Mouse (Mus musculus) limb, embryonic 13.5 days (tissue): ENCODE results near the gene Fbxl7. TPM values are rescaled to one million over a fixed set of nuclear protein-coding genes. Genes with fewer than 3 reads are reported as not detected.
A peak's percentile ranks its signal among the peaks of the same experiment; 100 is the strongest.

Experiments used
- ATAC-seq: fragments of 200-750 bp; cut with Nextera tagmentation; 2 replicates; pipeline ENCODE4 v1.8.0; 2017; ENCODE audit warnings: low read depth, moderate number of reproducible peaks, moderate TSS enrichment; ENCODE audit not compliant: low FRiP score
- H3K27ac ChIP-seq: fragments of 300-500 bp; sonication (generic); 2 replicates; pipeline ENCODE4 v1.5.1; 2015; ENCODE audit warnings: inconsistent platforms, mild to moderate bottlenecking, moderate library complexity
- H3K27me3 ChIP-seq: fragments of 300-500 bp; sonication (generic); 2 replicates; pipeline ENCODE4 v1.6.1; 2015; ENCODE audit warnings: mild to moderate bottlenecking, inconsistent platforms
- H3K36me3 ChIP-seq: fragments of 300-500 bp; sonication (generic); 2 replicates; pipeline ENCODE4 v1.6.1; 2015; ENCODE audit warnings: inconsistent platforms, mild to moderate bottlenecking, moderate library complexity
- H3K4me1 ChIP-seq: fragments of 300-500 bp; sonication (generic); 2 replicates; pipeline ENCODE4 v1.6.1; 2015; ENCODE audit warnings: inconsistent platforms
- H3K4me2 ChIP-seq: fragments of 300-500 bp; sonication (generic); replicated peaks from 2 replicates; pipeline ENCODE4 v1.6.1; 2015; ENCODE audit warnings: inconsistent platforms, mild to moderate bottlenecking, moderate library complexity
- H3K4me3 ChIP-seq: fragments of 300-500 bp; sonication (generic); 2 replicates; pipeline ENCODE4 v1.5.1; 2015; ENCODE audit warnings: moderate library complexity, mild to moderate bottlenecking, inconsistent platforms
- H3K9ac ChIP-seq: fragments of 300-500 bp; sonication (generic); 2 replicates; pipeline ENCODE4 v1.6.1; 2015; ENCODE audit warnings: mild to moderate bottlenecking, inconsistent platforms
- H3K9me3 ChIP-seq: fragments of 300-500 bp; sonication (generic); 2 replicates; pipeline ENCODE4 v1.6.1; 2016; ENCODE audit warnings: inconsistent platforms
- WGBS: fragments of 180-500 bp; shearing (Covaris S2); methylation state at CpG from one replicate; pipeline ENCODE4 v1.1.7; 2015; 5-methylcytosine and 5-hydroxymethylcytosine counted together
- polyA plus RNA-seq: library from polyadenylated mRNA; unstranded; fragments of >200 nt; fragmentation: Nextera tagmentation; extraction: Ambion mirVana; gene quantifications from 2 replicates; pipeline ENCODE4 v1.2.1, GENCODE M21; 2015

The Fbxl7 gene
- polyA plus RNA-seq, 1 experiment from 2014 or later: 20.7 TPM

DNA sequence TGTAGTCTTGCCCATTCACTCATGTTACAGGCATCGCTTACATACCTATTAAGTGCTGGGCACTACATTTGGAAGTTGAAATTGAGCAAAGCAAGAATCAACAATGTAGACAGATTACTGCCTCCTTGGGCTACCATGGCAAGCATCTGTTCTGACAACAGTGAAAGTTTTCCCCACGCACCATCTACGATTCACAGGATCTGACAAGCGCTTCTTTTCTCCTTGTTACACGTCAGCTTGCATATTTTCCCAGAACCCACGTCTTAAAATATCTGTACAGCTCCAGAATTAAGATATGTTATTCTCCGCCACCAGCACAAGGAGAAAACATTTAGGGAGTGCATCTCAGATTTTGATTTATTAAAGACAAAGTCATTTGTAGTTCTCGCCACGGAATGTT, 213.1 kb downstream of the Fbxl7 start:
- H3K27me3 ChIP-seq: no peaks in the 10 kb centered on the region
- no peak for ATAC-seq
- H3K9ac ChIP-seq: no peak overlapping the region
- no peak overlapping the region for H3K4me3 ChIP-seq
- H3K9me3 ChIP-seq: no peaks in the 10 kb centered on the region
- no peaks in the 10 kb centered on the region for H3K4me1 ChIP-seq
- no peak overlapping the region for H3K4me2 ChIP-seq
- H3K27ac ChIP-seq: no peak overlapping the region
- no peaks in the 10 kb centered on the region for H3K36me3 ChIP-seq
- 87% methylated on average over 9 of the region's 9 CpGs for WGBS

DNA sequence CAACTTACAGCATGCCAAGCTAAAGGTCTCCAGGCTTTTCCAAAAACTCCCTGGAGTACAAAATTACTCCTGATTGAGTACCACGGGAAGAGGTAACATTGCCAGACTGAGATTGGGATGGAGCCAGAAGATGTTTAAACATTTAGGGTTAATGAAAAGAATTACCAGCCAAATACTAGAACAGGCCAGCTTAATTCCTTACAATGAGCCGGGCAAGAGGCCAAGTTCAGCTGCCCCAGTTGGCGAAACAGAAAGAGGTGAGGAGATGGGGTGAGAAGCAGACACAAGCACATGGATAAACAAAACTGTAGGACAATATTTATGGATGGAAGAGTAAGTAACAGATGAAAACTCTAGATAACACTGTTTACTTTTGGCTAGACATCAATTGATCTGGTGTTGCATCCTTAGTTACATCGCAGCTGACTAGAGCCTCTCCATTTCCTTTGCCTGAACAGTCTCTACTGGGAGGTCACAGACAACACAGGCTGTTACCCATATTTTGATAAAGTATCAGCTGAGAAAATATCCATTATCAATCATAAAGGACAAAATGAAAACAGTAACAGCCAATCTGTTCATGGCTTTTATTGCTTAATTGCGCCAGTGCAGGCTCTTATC, 222.0 kb downstream of the Fbxl7 start:
- WGBS: 77% methylated on average over 5 of the region's 5 CpGs
- Histone ChIP-seq H3K27me3 (no peaks in the 10 kb centered on the region), H3K9me3 (no peaks in the 10 kb centered on the region), H3K4me2 (no peak overlapping the region), H3K27ac (no peak overlapping the region), H3K36me3 (no peaks in the 10 kb centered on the region), H3K4me3 (no peak overlapping the region), H3K9ac (no peak overlapping the region), H3K4me1 (no peaks in the 10 kb centered on the region)
- no peak for ATAC-seq

DNA sequence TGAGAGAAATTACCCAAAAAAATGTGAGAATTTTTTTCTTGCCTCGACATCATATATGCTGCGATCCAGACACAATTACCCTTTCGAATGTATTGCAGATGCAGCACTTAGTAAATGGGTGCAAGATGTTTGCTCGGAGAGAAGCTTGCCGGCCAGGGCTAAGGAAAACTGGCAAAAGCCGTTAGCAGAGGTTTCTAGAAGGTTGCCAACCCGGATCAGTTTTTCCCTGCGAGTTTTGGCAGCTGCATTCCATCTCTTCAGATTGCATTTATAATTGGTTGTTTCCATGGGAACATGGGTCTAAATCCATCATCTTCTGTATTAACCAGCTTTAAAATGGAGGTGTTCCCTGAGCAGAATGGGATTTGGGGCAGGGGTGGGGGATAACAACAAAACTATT, 240.4 kb downstream of the Fbxl7 start:
- Histone ChIP-seq H3K36me3 (no peaks in the 10 kb centered on the region), H3K9me3 (no peaks in the 10 kb centered on the region), H3K4me2 (no peak overlapping the region), H3K9ac (no peak overlapping the region), H3K4me3 (no peak overlapping the region), H3K27ac (no peak overlapping the region), H3K4me1 (peaks cover 10% of the 10 kb centered on the region; the same call in 1 of the 2 replicates), H3K27me3 (no peaks in the 10 kb centered on the region)
- whole genome bisulfite sequencing: 47% methylated on average over 8 of the region's 8 CpGs
- ATAC-seq: peak; percentile 66; the same call in 1 of the 2 replicates

DNA sequence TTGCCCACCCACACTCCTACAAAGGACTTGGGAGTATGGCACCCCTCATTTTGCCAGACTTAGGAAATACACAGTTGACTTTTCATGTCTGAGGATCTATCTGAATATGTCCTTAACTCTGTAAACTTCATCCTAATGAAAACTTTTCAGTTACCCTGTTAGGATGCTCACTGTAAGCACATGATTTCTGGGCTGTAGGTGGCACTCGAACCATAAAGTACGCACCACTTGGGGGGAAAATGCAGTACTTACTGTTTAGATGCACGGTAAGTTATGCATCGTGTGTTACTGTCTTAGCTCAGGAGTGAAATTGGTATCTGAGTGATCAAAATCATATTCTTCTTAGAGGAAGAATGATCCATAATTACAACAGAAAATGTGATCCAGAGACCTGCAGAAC, 252.8 kb downstream of the Fbxl7 start:
- Histone ChIP-seq H3K27ac (no peak overlapping the region), H3K4me3 (no peak overlapping the region), H3K9ac (no peak overlapping the region), H3K9me3 (no peaks in the 10 kb centered on the region), H3K4me1 (no peaks in the 10 kb centered on the region), H3K27me3 (no peaks in the 10 kb centered on the region), H3K36me3 (no peaks in the 10 kb centered on the region), H3K4me2 (no peak overlapping the region)
- 87% methylated on average over 4 of the region's 4 CpGs for WGBS
- ATAC-seq: no peak

DNA sequence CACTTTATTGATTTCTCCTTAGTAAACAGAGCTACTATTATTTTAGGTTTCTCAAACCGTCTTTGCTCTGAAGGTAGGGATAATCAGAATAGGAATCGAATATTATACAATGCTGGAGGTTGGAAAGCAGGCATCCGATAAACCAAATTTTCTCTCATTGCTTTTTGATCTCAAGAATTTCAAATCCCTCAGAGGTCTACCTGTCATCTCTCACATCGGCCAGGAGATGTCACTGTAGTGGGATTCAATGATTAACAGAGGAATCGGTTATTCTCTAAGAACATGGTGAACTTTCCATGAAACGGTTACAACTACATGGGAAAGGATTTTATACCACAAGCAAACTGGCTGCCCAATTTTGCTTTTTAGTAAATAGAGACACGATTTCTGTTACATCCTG, 255.7 kb downstream of the Fbxl7 start:
- ATAC-seq: no peak
- Histone ChIP-seq H3K9ac (no peak overlapping the region), H3K27me3 (no peaks in the 10 kb centered on the region), H3K4me3 (no peak overlapping the region), H3K4me1 (no peaks in the 10 kb centered on the region), H3K9me3 (no peaks in the 10 kb centered on the region), H3K27ac (no peak overlapping the region), H3K36me3 (no peaks in the 10 kb centered on the region), H3K4me2 (no peak overlapping the region)
- 67% methylated on average over 7 of the region's 7 CpGs for WGBS

DNA sequence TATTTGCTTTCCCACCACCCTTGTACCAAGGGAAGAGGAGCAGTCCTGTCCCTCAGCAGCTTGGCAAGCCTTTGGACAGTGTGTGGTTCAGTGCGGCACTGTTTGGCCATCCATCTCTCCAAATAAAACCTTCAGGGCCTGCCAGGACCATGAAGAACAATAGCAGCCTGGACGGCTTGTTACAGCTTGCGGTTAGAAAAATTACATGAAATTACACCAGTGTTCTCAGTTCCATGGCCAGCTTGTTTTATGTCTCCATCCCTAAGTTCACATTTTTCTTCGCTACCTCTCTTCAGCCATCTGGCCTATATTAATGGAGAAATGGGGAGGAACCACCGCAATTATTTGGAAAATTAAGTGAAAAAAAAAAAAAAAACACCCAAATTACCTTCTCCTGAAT, 259.8 kb downstream of the Fbxl7 start:
- no peak overlapping the region for H3K4me3 ChIP-seq
- no peak overlapping the region for H3K27ac ChIP-seq
- no peaks in the 10 kb centered on the region for H3K9me3 ChIP-seq
- H3K27me3 ChIP-seq: no peaks in the 10 kb centered on the region
- ATAC-seq: no peak
- whole genome bisulfite sequencing: 65% methylated on average over 5 of the region's 5 CpGs
- H3K4me1 ChIP-seq: no peaks in the 10 kb centered on the region
- H3K4me2 ChIP-seq: no peak overlapping the region
- H3K36me3 ChIP-seq: no peaks in the 10 kb centered on the region
- no peak overlapping the region for H3K9ac ChIP-seq

DNA sequence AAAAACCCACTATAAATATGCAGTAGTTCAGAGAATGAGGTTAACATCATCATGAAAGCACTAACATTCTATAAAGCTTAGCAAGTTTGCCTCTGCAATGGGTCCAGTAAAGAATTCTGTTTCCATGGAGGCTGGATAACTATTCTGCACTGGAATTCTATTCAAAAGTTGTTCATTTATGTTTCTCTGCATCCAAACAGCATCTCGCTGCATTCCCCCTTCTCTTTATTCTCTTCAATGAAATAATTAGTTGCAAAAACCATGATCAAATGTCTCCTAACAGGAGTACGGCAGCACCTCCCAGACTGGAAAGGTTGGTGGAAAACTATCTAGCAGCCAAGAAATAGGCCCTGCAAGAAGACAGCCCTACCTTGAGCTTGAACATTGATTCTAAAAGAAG, 267.2 kb downstream of the Fbxl7 start:
- Histone ChIP-seq H3K9me3 (no peaks in the 10 kb centered on the region), H3K27ac (no peak overlapping the region), H3K4me2 (no peak overlapping the region), H3K4me3 (no peak overlapping the region), H3K4me1 (no peaks in the 10 kb centered on the region), H3K36me3 (no peaks in the 10 kb centered on the region), H3K27me3 (no peaks in the 10 kb centered on the region), H3K9ac (no peak overlapping the region)
- no peak for ATAC-seq
- WGBS: 83% methylated on average over 2 of the region's 2 CpGs

DNA sequence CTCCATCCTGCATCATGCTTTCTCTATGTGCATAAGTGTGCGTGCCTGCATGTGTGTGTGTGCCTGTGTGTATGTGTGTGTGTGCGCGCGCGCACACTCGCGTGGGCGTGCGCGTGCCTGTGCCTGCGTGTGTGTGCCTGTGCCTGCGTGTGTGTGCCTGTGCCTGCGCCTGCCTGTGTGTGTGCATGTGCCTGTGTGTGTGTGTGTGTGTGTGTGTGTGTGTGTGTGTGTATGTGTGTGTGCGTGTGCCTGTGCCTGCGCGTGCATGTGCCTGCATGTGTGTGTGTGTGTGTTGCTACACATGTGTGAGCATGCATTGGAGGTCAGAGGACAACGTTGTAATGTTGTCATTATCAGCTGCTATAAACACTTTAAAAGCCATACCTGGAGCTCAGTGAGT, 272.1 kb downstream of the Fbxl7 start:
- H3K9me3 ChIP-seq: no peaks in the 10 kb centered on the region
- no peak overlapping the region for H3K27ac ChIP-seq
- no peak for ATAC-seq
- no peaks in the 10 kb centered on the region for H3K27me3 ChIP-seq
- H3K36me3 ChIP-seq: no peaks in the 10 kb centered on the region
- H3K4me3 ChIP-seq: no peak overlapping the region
- peaks cover 10% of the 10 kb centered on the region for H3K4me1 ChIP-seq
- H3K4me2 ChIP-seq: no peak overlapping the region
- 94% methylated on average over 17 of the region's 17 CpGs for WGBS
- H3K9ac ChIP-seq: no peak overlapping the region

DNA sequence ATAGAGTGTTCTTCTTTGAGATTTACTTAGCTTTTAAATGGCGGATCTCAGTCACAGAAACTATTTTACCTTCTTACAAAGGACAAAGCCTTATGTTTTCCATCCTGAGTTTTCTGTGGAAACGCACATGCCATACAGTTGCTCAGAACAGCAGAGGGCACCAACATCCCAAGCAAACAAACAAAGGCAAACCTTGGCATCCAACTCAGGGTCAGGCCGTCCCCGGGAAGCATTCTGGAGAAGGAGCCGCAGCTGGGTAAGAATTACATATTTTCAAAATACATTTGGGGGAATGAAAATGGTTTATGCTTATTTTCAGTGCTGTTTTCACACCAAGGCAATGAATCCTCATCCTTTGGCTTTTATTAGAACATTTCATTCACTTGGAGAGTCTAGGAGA, 275.1 kb downstream of the Fbxl7 start:
- H3K4me3 ChIP-seq: no peak overlapping the region
- H3K9ac ChIP-seq: no peak overlapping the region
- H3K27ac ChIP-seq: no peak overlapping the region
- H3K4me1 ChIP-seq: peaks cover 12% of the 10 kb centered on the region
- no peaks in the 10 kb centered on the region for H3K36me3 ChIP-seq
- H3K9me3 ChIP-seq: no peaks in the 10 kb centered on the region
- 29% methylated on average over 5 of the region's 5 CpGs for WGBS
- H3K27me3 ChIP-seq: no peaks in the 10 kb centered on the region
- no peak for ATAC-seq
- H3K4me2 ChIP-seq: no peak overlapping the region

DNA sequence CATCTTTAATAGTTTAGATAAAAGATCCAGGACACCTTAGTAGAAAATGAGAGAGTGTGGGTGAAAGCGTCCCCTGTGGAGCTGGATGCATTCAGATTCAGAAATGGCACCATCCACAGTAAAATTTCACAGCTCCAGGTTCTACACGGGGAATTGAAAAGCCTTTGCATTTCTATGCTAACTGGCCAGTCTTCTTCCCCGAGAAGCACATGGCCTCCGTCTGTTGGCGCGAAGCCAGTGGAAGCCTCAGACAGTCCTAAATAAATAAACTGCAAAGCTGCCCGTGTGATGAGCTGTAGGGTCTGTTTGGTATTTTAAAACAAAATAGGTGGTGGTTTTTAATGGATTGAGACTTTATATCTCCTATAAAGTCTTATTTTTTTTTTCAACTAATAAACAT, 276.2 kb downstream of the Fbxl7 start:
- Histone ChIP-seq H3K27ac (no peak overlapping the region), H3K9me3 (no peaks in the 10 kb centered on the region), H3K4me3 (no peak overlapping the region), H3K36me3 (no peaks in the 10 kb centered on the region), H3K4me2 (no peak overlapping the region), H3K9ac (no peak overlapping the region), H3K4me1 (peaks cover 12% of the 10 kb centered on the region), H3K27me3 (no peaks in the 10 kb centered on the region)
- 41% methylated on average over 7 of the region's 7 CpGs for WGBS
- no peak; the same call in 1 of the 2 replicates for ATAC-seq

DNA sequence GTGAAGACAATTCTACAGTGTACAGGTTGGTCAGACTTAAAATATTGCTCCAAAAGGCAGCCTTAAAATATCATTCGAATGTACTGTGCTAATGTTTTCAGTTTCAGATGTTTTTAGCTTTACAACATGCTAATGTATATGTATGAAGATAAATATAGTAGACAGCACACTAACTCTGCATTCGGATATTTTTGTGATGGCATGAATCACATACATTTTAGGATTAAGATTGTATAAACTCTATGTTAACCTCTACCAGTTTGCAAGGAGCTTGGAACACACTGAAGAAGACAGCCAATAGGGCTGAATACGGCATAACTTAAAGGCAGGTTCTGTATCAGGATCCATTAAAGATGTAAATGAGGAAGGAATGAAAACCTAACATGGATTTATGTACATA, 299.1 kb downstream of the Fbxl7 start:
- Histone ChIP-seq H3K36me3 (no peaks in the 10 kb centered on the region), H3K27me3 (no peaks in the 10 kb centered on the region), H3K4me3 (no peak overlapping the region), H3K9ac (no peak overlapping the region), H3K27ac (no peak overlapping the region), H3K4me2 (no peak overlapping the region), H3K4me1 (0 out of 2 replicates have a peak, but pooled peaks cover 6% of the 10 kb centered on the region), H3K9me3 (no peaks in the 10 kb centered on the region)
- WGBS: 87% methylated on average over 3 of the region's 3 CpGs
- ATAC-seq: no peak

DNA sequence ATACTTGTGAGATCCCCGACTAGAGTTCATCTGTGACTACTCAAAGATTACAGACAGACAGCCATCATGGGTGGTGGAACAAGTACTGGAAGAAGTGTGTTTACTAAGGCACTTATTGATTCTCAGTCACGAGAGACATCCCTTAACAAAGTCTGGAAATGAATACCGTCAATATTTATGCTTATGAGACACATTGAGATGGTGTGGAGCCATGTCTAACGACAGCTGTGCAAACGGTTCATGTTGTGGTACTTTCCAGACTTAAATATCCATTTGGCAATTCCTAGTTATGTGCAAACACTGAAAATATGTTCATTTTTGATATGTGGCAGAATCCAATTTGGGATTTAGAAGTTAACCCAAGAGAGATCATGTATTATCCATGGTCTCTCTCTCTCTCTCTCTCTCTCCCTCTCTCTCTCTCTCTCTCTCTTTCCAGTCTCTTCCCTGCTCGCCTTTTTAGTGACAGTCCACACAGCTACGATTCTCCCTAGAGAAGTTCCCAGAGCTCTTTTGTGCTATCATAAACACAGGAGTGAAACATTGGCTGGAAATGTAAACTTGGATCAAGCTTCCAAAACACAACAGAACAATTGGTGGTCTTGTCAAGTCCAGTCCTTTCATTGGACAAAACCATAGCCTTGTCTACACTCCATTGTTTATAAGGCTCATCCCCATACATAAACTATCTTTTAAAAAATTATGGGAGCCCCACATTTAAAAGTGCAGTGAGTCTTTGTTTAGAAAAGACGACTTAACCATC, 315.3 kb downstream of the Fbxl7 start:
- no peaks in the 10 kb centered on the region for H3K36me3 ChIP-seq
- ATAC-seq: no peak
- H3K4me2 ChIP-seq: no peak overlapping the region
- H3K9me3 ChIP-seq: no peaks in the 10 kb centered on the region
- H3K4me3 ChIP-seq: no peak overlapping the region
- WGBS: 81% methylated on average over 8 of the region's 8 CpGs
- no peak overlapping the region for H3K27ac ChIP-seq
- H3K9ac ChIP-seq: no peak overlapping the region
- H3K27me3 ChIP-seq: no peaks in the 10 kb centered on the region
- 0 out of 2 replicates have a peak, but pooled peaks cover 3% of the 10 kb centered on the region for H3K4me1 ChIP-seq

DNA sequence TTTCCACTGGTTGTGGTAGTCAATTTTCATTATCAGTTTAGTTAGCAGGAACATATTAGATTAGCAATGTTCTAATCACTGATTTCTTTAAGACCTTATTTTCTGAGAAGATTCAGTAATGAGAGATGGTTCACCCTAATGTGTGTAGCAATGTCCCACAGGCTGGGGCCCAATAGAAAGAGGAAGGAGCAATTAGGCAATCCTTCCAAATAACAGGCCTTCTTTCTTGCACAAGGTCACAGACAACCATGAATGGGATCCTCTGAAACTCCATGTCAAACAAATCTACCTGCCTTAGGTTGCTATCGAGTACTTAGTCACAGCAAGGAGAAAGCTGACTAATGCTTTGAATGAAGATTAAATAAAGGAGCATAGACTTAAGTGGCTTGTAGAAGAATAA, 316.9 kb downstream of the Fbxl7 start:
- no peaks in the 10 kb centered on the region for H3K27me3 ChIP-seq
- H3K9me3 ChIP-seq: no peaks in the 10 kb centered on the region
- H3K4me2 ChIP-seq: no peak overlapping the region
- no peak for ATAC-seq
- no peak overlapping the region for H3K9ac ChIP-seq
- 86% methylated on average over 1 of the region's 1 CpGs for WGBS
- H3K4me3 ChIP-seq: no peak overlapping the region
- H3K27ac ChIP-seq: no peak overlapping the region
- H3K4me1 ChIP-seq: 0 out of 2 replicates have a peak, but pooled peaks cover 3% of the 10 kb centered on the region
- H3K36me3 ChIP-seq: no peaks in the 10 kb centered on the region
